Mouse (Mus musculus) neural tube, embryonic 11.5 days (tissue): ENCODE measurements at regions not wholly inside any gene's neighbourhood (a gene's known extent, or its start where the extent isn't known, plus 50 kb on each side); places are given as distances from the start of the nearest gene placed in this dataset.

Experiments
- ATAC-seq: fragments of 200-750 bp; cut with Nextera tagmentation; 2 replicates; pipeline ENCODE4 v1.8.0; 2017; ENCODE audit warnings: moderate number of reproducible peaks, mild to moderate bottlenecking, moderate TSS enrichment, moderate library complexity; ENCODE audit not compliant: insufficient read depth, low FRiP score, low TSS enrichment
- DNase-seq: peaks from one replicate; pipeline ENCODE4 v3.0.0-alpha.2; 2015; ENCODE audit warnings: low spot score
- H3K27ac ChIP-seq: fragments of 300-500 bp; sonication (generic); 2 replicates; pipeline ENCODE4 v1.5.1; 2014; ENCODE audit warnings: low read depth, mild to moderate bottlenecking, low read length
- H3K27me3 ChIP-seq: fragments of 300-500 bp; sonication (generic); 2 replicates; pipeline ENCODE4 v1.6.1; 2014; ENCODE audit warnings: mild to moderate bottlenecking, low read length, mixed read lengths; ENCODE audit not compliant: control insufficient read depth, insufficient read depth
- H3K36me3 ChIP-seq: fragments of 300-500 bp; sonication (generic); 2 replicates; pipeline ENCODE4 v1.6.1; 2014; ENCODE audit warnings: mild to moderate bottlenecking, low read length, moderate library complexity, mixed read lengths; ENCODE audit not compliant: control insufficient read depth, insufficient read depth
- H3K4me1 ChIP-seq: fragments of 300-500 bp; sonication (generic); 2 replicates; pipeline ENCODE4 v1.6.1; 2014; ENCODE audit warnings: low read length, mixed read lengths; ENCODE audit not compliant: control insufficient read depth, insufficient read depth
- H3K4me2 ChIP-seq: fragments of 300-500 bp; sonication (generic); 2 replicates; pipeline ENCODE4 v1.6.1; 2014; ENCODE audit warnings: low read depth, mild to moderate bottlenecking, moderate library complexity
- H3K4me3 ChIP-seq: fragments of 300-500 bp; sonication (generic); 2 replicates; pipeline ENCODE4 v1.5.1; 2014; ENCODE audit warnings: low read depth, low read length
- H3K9ac ChIP-seq: fragments of 300-500 bp; sonication (generic); 2 replicates; pipeline ENCODE4 v1.6.1; 2014; ENCODE audit warnings: mild to moderate bottlenecking, low read length
- H3K9me3 ChIP-seq: fragments of 300-500 bp; sonication (generic); 2 replicates; pipeline ENCODE4 v1.6.1; 2016; ENCODE audit warnings: low read length; ENCODE audit not compliant: control insufficient read depth
- WGBS: fragments of 180-500 bp; shearing (Covaris S2); extraction: QIAGEN DNeasy Blood & Tissue Kit; methylation state at CpG from one replicate; pipeline ENCODE4 v1.1.7; 2014; 5-methylcytosine and 5-hydroxymethylcytosine counted together

GRCm38 (mm10) chr15:52406156-52406885 is 1478.4 kb upstream of the Gm7489 start:
- Histone ChIP-seq H3K36me3 (no peaks in the 10 kb centered on the region), H3K27ac (no peak overlapping the region), H3K9me3 (no peaks in the 10 kb centered on the region), H3K27me3 (no peaks in the 10 kb centered on the region), H3K4me1 (no peaks in the 10 kb centered on the region), H3K4me3 (no peak overlapping the region), H3K9ac (no peak overlapping the region), H3K4me2 (no peak overlapping the region)
- ATAC-seq (no peak), DNase-seq (no peak)
- WGBS = 83% methylated on average over 3 of the region's 3 CpGs

GRCm38 (mm10) chr15:52412869-52413771 is 1471.6 kb upstream of the Gm7489 start:
- WGBS = 24% methylated on average over 18 of the region's 18 CpGs
- H3K27me3 ChIP-seq = no peaks in the 10 kb centered on the region
- no peak overlapping the region for H3K4me3 ChIP-seq
- H3K9me3 ChIP-seq = no peaks in the 10 kb centered on the region
- 0 out of 2 replicates have a peak overlapping the region, but pooled peaks have one; percentile 2 for H3K27ac ChIP-seq
- peak overlapping the region; percentile 27 for H3K4me2 ChIP-seq
- peak; percentile 65 for DNase-seq
- H3K36me3 ChIP-seq = no peaks in the 10 kb centered on the region
- no peaks in the 10 kb centered on the region for H3K4me1 ChIP-seq
- no peak overlapping the region for H3K9ac ChIP-seq
- ATAC-seq = peak; percentile 79

- no peaks in the 10 kb centered on the region for H3K4me1 ChIP-seq
- no peak for ATAC-seq
- H3K27me3 ChIP-seq = no peaks in the 10 kb centered on the region
- DNase-seq = no peak
- H3K27ac ChIP-seq = no peak overlapping the region
- H3K4me3 ChIP-seq = no peak overlapping the region
- H3K9me3 ChIP-seq = no peaks in the 10 kb centered on the region
- no peaks in the 10 kb centered on the region for H3K36me3 ChIP-seq
- H3K9ac ChIP-seq = no peak overlapping the region
- H3K4me2 ChIP-seq = no peak overlapping the region
These were observed 1458.7 kb upstream of the Gm7489 start for GRCm38 (mm10) chr15:52425976-52426375.

- 81% methylated on average over 6 of the region's 6 CpGs for WGBS
- Histone ChIP-seq H3K9me3 (no peaks in the 10 kb centered on the region), H3K4me1 (no peaks in the 10 kb centered on the region), H3K27ac (no peak overlapping the region), H3K27me3 (no peaks in the 10 kb centered on the region), H3K36me3 (no peaks in the 10 kb centered on the region), H3K9ac (no peak overlapping the region), H3K4me3 (no peak overlapping the region), H3K4me2 (no peak overlapping the region)
- DNase-seq (no peak), ATAC-seq (no peak)
These were observed 1454.1 kb upstream of the Gm7489 start for GRCm38 (mm10) chr15:52430491-52431158.

- Histone ChIP-seq H3K4me2 (no peak overlapping the region), H3K27ac (no peak overlapping the region), H3K36me3 (no peaks in the 10 kb centered on the region), H3K27me3 (no peaks in the 10 kb centered on the region), H3K9ac (no peak overlapping the region), H3K4me1 (no peaks in the 10 kb centered on the region), H3K9me3 (no peaks in the 10 kb centered on the region), H3K4me3 (no peak overlapping the region)
- 88% methylated on average over 2 of the region's 2 CpGs for WGBS
- DNase-seq (no peak), ATAC-seq (no peak)
These were observed 1451.1 kb upstream of the Gm7489 start for GRCm38 (mm10) chr15:52433639-52434038.

- no peak overlapping the region for H3K4me2 ChIP-seq
- no peaks in the 10 kb centered on the region for H3K9me3 ChIP-seq
- WGBS = 77% methylated on average over 1 of the region's 1 CpGs
- H3K9ac ChIP-seq = no peak overlapping the region
- no peaks in the 10 kb centered on the region for H3K27me3 ChIP-seq
- no peak overlapping the region for H3K27ac ChIP-seq
- ATAC-seq = no peak
- H3K4me1 ChIP-seq = no peaks in the 10 kb centered on the region
- no peaks in the 10 kb centered on the region for H3K36me3 ChIP-seq
- DNase-seq = no peak
- H3K4me3 ChIP-seq = no peak overlapping the region
These were observed 1446.3 kb upstream of the Gm7489 start for GRCm38 (mm10) chr15:52438403-52438802.

GRCm38 (mm10) chr15:52458782-52459181 is 1425.9 kb upstream of the Gm7489 start:
- Histone ChIP-seq H3K36me3 (no peaks in the 10 kb centered on the region), H3K27ac (no peak overlapping the region), H3K9ac (no peak overlapping the region), H3K4me1 (peaks cover 3% of the 10 kb centered on the region; the same call in 1 of the 2 replicates), H3K9me3 (no peaks in the 10 kb centered on the region), H3K27me3 (no peaks in the 10 kb centered on the region), H3K4me2 (no peak overlapping the region), H3K4me3 (no peak overlapping the region)
- peak; percentile 88 for DNase-seq
- ATAC-seq = peak; percentile 88
- 1% methylated on average over 3 of the region's 3 CpGs for WGBS

- 65% methylated on average over 1 of the region's 1 CpGs for WGBS
- no peak for ATAC-seq
These were observed 1425.4 kb upstream of the Gm7489 start for GRCm38 (mm10) chr15:52459315-52459714.

More at GRCm38 (mm10) chr15:52459315-52459714, 1425.4 kb upstream of the Gm7489 start:
- H3K9me3 ChIP-seq = no peaks in the 10 kb centered on the region
- DNase-seq = no peak
- no peak overlapping the region for H3K4me3 ChIP-seq
- no peak overlapping the region for H3K4me2 ChIP-seq
- no peaks in the 10 kb centered on the region for H3K27me3 ChIP-seq
- H3K36me3 ChIP-seq = no peaks in the 10 kb centered on the region
- peaks cover 3% of the 10 kb centered on the region; the same call in 1 of the 2 replicates for H3K4me1 ChIP-seq
- no peak overlapping the region for H3K9ac ChIP-seq
- no peak overlapping the region for H3K27ac ChIP-seq
